Mouse (Mus musculus) left cerebral cortex, adult 18-20 months (tissue): ENCODE measurements around the gene Hist1h2bp. TPM values are rescaled to one million over a fixed set of nuclear protein-coding genes. Genes with fewer than 3 reads are reported as not detected.
A peak's percentile ranks its signal among the peaks of the same experiment; 100 is the strongest.
"Not testable (repeated sequence)": the region's sequence is repeated elsewhere in the genome, so short reads cannot be mapped to it uniquely, and the experiment has no call there.

Experiments
- DNase-seq, 2 experiments: peaks; one replicate each; pipeline ENCODE4 v3.0.0; 2021 to 2022; ENCODE audit warnings: low spot score in 2 of 2, mixed read lengths in 1 of 2
- long read RNA-seq, 2 experiments: library from polyadenylated mRNA; stranded (forward); transcript quantifications; one replicate each; pipeline ENCODE4 v2.0.0; 2021
- total RNA-seq, 2 experiments: library from RNA; stranded (reverse); gene quantifications; 2 replicates each; pipeline ENCODE4 v1.2.3; 2021

Hist1h2bp gene
- 1 to 10 TPM; 4.1 to 7.0 TPM for total RNA-seq
- long read RNA-seq, experiment 1 = 0 reads
- long read RNA-seq, experiment 2 = 0 reads

- peak; percentile 80 to 85 for DNase-seq
These were observed at the start of gene Hist1h2bp, which contains the start of gene Hist1h2an for GRCm38 (mm10) chr13:21786899-21787629. Gene Hist1h2bp (plus strand): TSS chr13:21787461. Gene Hist1h2an (minus strand): TSS chr13:21787218.

DNA sequence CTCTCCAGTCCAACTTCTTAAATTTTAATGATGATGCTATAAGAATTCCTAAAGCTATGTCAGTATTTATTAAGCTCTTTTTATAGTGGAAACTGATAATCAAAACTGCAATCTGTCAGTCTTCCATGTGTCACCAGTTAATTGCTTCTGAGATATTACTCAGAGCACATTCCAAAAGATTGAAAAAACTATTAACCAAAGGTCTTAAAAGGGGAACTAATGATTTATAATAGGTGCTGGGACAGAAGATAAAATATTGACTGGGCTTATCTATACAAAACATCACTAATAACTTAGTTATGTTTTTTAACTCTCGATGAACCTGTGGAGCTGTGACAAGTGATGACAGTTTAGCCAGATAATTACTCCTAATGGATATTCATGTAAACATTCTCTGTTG is 42.3 kb upstream of the Hist1h2bp start:
- no peak for DNase-seq

GRCm38 (mm10) chr13:21749387-21750158 is 37.7 kb upstream of the Hist1h2bp start:
- DNase-seq = no peak

GRCm38 (mm10) chr13:21750159-21751017 is 36.9 kb upstream of the Hist1h2bp start, which contains the start of gene Hist1h4k:
Gene Hist1h4k (minus strand): TSS chr13:21750505.
- peak; percentile 88 to 94 for DNase-seq

DNA sequence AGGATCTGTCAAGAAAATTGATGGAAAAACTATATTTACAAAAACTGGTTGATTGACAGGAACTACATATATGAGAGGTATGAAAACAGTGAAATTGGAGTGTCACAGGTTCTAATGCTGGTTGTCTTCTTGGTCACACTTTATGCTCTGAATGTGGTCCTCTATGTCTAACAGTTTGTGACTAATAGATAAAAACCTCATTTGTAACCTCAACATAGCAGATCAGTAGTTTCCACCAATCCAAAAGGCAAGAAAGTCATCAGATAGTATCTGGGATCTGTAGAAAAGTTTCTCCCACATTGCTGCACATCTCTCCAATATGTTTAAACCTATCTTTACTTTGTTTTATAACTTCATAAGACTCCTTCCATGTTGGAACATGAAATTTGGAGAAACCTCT is 35.8 kb upstream of the Hist1h2bp start:
- no peak for DNase-seq

DNA sequence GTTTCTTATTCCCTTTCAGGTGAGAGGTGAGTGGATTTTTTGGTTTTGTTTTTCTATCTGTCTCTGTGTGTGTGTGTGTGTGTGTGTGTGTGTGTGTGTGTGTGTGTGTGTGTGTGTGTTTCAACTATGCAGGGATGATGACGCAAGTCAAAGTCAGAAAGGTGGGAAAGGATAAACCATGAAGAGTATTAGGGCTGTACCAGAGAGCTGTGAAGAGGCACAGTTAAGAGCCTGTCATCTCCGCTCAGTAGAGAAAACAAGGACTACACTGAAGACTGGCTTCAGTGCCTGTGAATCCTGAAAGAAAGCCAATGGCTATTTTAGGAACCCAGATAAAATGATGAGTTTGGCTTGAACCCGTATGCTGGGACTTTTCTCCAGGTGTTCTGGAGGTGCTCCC is 35.4 kb upstream of the Hist1h2bp start:
- DNase-seq = no peak

DNA sequence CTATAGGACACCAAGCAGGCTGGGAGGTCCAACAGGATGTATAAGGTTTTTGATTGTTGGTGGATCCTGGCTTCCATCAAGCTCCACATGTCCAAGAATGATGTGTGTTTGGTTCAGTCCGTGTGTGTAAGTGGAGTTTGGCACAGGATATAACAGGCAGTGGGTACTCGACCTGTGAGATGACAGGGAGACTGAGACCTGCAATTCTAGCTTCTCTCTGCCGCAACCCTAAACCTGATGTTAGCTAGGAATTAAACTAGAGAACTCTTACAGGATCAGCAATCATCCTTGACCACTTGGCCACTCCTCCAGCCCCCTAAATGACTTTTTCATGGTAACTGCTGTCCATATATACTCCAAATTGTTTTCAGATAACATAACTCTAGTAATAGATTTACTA is 34.9 kb upstream of the Hist1h2bp start:
- DNase-seq = no peak

DNA sequence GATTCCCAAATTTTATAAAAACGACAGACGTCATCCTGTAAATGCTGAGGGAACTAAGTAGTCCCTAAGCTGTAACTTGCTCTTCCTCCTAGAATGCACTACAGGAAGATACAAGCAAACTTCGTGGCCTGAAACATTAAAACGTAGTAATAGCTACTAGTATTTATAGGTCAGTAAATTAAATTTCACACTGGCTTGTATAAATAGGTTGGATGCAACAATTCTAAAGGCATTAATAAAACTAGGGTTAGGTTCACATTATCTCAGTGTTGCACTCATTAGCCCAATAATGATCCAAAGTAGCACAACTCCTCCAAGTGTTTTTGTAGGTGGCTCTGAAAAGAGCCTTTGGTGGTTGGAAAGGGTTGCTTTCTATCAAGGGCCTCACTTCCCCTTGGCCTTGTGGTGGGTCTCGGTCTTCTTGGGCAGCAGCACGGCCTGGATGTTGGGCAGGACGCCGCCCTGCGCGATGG is 34.2 kb upstream of the Hist1h2bp start:
- DNase-seq = no peak

DNA sequence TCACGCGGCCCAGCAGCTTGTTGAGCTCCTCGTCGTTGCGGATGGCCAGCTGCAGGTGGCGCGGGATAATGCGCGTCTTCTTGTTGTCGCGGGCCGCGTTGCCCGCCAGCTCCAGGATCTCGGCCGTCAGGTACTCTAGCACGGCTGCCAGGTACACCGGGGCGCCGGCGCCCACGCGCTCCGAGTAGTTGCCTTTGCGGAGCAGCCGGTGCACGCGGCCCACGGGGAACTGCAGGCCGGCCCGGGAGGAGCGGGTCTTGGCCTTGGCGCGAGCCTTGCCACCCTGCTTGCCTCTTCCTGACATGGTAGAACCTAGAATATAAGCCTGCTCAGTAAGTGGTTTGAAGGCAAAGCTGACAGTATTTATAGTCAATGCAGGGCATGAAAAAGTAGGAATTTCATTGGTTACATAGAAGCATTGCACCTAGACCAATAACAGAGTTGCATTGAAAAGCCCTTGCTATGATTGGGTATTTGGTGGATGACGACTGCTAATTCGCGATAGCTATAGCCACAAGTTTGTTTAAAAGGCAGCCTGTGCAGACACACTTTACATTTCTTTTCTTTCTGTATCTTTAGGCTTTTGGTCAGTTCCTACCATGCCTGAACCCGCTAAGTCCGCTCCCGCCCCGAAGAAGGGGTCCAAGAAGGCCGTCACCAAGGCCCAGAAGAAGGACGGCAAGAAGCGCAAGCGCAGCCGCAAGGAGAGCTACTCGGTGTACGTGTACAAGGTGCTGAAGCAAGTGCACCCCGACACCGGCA is 33.6 kb upstream of the Hist1h2bp start, which contains the start of the genes Hist1h2ak and Hist1h2bn:
TSS of gene Hist1h2ak (minus strand) at position 304 of the 762 bp plus-strand sequence.
TSS of gene Hist1h2bn (plus strand) at position 600 of the 762 bp plus-strand sequence.
- peak; percentile 62 to 73 for DNase-seq

DNA sequence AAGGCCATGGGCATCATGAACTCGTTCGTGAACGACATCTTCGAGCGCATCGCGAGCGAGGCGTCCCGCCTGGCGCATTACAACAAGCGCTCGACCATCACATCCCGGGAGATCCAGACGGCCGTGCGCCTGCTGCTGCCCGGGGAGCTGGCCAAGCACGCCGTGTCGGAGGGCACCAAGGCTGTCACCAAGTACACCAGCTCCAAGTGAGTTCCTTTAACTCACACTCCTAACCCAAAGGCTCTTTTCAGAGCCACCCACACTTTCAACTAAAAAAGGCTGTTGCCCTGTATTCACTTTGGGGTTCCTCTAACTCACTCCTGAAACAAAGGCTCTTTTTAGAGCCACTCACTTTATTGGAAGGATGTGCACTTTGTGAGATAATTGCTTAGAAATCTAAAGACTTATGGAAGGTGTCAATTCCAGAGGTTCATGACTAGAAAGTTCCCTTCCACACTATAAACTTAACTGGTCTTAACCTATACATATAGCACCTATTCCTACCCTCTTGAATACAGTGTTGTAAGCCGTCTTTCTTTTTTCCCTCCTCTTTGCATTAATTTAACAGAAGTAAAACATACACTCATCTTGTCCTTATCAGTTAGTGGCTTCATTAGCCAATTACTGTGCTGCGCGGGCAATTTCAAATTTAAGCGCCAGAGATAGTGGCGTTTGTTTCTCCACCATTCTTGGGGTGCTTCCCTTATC is 32.8 kb upstream of the Hist1h2bp start:
- peak; percentile 17 to 42 for DNase-seq

DNA sequence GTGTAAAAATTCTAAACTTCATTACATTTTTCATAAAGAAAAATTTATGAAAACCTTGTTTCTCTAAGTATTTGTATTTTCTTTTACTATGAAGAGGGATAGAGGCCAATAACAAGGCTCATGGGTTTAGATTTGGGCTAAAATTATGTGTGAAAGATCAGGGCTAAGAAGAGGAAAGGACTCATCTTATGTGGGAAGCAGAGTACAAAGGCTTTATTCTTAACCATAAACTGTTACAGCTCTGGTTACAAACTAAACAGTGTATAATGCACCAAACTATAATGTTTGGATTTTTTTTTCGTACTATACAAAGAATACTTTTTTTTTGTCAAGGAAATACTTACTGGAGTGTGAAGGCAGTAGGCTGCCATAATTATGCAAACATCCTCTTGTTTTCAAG is 31.6 kb upstream of the Hist1h2bp start:
- no peak for DNase-seq

DNA sequence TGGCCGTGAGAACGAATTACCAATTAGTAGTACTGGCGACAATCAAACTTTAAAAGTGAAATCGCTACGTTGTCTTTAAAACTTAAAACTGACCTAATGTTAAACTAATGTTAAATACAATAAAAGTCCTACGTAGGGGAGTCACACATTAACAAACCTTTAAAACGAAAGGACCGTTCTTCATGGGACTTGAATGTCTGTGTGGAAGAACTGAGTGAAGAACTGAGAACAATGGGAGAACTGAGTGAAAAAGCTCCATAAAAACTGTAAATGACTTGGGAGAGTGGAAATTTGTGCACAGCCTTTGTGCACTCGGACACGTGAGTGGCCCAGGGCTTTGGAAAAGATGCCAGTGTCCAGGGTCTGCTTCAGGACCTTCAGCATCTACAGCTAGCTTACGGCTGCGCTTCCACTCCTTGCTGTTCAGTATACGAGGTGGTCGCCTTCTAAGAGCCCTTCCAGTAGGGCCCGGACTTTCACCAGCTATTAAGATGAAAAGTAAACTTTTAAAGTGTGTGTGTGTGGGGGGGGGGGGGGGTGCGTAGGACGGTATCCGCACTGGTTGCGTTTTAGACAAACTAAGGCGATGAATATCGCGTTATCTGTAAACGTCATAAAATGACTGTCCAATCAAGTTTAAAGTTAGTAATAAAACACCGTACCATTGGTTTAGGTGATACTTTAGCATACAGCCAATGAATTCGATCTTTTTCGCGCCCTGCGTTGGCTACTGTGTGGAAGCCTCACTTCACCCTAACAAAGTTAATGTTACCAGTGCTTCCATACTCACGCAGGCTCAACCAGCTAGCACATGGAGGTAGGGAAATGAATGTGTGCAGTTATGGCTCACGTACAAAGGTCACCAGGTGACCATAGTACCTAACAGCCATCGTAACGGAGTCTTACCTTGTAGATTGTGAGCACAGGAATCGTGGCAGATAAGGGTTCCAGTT is 8.2 kb upstream of the Hist1h2bp start:
- peak; percentile 49 to 60 for DNase-seq

DNA sequence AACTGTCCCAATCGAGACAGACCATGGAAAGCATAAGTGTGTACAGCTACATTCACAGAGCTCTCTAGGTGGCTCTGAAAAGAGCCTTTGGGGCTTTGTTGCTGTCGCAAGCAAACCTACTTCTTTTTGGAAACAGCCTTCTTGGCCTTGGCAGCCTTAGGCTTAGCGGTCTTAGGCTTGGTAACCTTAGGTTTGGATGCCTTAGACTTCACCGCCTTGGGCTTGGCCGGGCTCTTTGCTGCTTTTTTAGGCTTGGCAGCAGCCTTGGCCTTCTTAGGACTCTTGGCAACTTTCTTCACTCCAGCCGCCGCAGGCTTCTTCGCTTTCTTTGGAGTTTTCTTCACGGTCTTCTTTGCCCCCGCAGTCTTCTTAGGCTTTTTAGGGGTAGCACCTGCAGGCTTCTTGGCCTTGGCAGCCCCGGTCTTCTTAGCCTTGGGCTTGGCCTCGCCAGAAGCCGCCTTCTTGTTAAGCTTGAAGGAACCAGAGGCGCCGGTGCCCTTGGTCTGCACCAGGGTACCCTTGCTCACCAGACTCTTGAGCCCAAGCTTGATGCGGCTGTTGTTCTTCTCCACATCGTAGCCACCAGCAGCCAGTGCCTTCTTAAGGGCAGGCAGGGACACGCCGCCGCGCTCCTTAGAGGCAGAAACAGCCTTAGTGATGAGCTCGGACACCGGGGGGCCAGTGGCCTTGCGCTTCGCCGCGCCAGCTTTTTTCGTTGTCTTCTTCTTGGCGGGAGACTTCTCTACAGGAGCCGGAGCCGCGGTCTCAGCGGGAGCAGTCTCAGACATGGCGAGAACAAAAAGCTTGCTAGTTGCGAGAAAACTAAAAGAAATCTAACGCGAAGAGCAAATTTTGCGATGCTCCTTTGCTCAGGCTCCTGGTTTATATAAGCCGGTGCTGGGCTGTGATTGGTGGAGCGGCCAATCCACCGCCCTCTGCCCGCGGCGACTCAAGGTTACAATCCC is 7.2 kb upstream of the Hist1h2bp start, which contains the start of gene Hist1h1b:
TSS of gene Hist1h1b (minus strand) at position 859 of the 965 bp plus-strand sequence.
- DNase-seq = peak; percentile 71 to 77

DNA sequence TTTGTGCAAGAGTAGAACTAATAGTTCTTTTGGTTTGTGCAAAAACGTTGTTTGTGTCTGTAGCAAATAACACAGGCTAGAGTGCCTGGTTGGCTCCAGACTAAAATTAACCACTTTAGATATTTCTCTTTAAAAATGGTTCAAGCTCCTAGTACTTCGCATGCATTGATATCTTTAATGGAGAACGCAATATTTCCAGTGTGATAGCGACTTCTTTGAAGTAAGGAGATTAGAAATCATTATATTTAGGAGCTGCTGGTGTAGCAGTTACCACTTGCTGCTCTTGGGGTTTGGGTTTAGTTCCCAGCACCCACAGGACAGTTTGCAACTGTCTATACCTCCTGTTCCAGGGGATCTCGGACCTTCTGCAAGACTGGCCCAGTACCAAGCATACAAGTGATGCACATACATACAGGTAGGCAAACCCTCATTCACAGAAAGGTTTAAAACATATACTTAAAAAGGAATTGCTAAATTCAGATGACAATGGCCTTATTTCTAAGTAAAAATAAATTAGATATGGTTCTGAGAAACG is 6.2 kb upstream of the Hist1h2bp start:
- no peak for DNase-seq

DNA sequence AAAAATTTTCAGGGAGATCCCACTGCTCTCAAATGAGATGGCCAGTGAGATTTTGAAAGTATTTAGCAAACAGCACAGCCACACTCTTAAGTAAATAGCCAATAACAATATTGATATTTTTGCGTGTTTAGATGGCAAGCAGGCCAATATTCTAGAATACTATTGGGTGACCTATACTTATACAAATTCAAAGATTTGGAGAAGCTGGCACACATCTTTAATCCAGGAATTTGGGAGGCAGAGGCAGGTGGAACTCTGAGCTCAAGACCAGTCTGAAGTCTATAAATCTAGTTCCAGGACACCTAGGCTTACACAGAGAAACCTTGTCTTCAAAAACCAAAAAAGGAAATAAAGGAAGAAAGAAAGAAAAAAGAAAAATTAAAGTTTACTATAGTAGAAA is 5.6 kb upstream of the Hist1h2bp start:
- no peak for DNase-seq

GRCm38 (mm10) chr13:21782361-21783254 is 4.7 kb upstream of the Hist1h2bp start:
- DNase-seq = not testable (repeated sequence)
